Mouse (Mus musculus) gastrocnemius, adult 2 months (tissue): ENCODE measurements around the gene Itch. TPM values are rescaled to one million over a fixed set of nuclear protein-coding genes. Genes with fewer than 3 reads are reported as not detected.
A peak's percentile ranks its signal among the peaks of the same experiment; 100 is the strongest.

Source experiments
- DNase-seq: peaks from one replicate; pipeline ENCODE4 v3.0.0; 2022
- H3K27ac ChIP-seq: fragments of 200-600 bp; 2 replicates; pipeline ENCODE4 v1.8.1; 2022; ENCODE audit warnings: mild to moderate bottlenecking
- H3K4me3 ChIP-seq: fragments of 200-600 bp; 2 replicates; pipeline ENCODE4 v1.8.1; 2022; ENCODE audit warnings: mild to moderate bottlenecking, moderate library complexity
- CTCF ChIP-seq: fragments of 200-600 bp; IDR thresholded peaks from 2 replicates; pipeline ENCODE4 v1.8.1; 2022; ENCODE audit warnings: antibody characterized with exemption, mild to moderate bottlenecking, moderate library complexity
- intact Hi-C: fragments of 180-260 bp; cut with DNase I; formaldehyde crosslinking; loops from one replicate; pipeline ENCODE4 v1.15.1; 2025
- long read RNA-seq, 2 experiments: library from polyadenylated mRNA; stranded (forward); transcript quantifications; one replicate each; pipeline ENCODE4 v2.0.0; 2021
- total RNA-seq, 2 experiments: library from RNA; stranded (reverse); gene quantifications; 2 replicates each; pipeline ENCODE4 v1.2.3; 2021

Gene Itch
- 10 to 100 TPM; 20.1 to 21.6 TPM for total RNA-seq
- long read RNA-seq, experiment 1, full-length matches to known transcripts = 10 of 15 reads
- long read RNA-seq, experiment 1, partial matches to known transcripts = 2 of 15 reads
- long read RNA-seq, experiment 1, other reads (novel, unspliced or antisense) = 3 of 15 reads
- long read RNA-seq, experiment 2, full-length matches to known transcripts = 10 of 13 reads
- long read RNA-seq, experiment 2, partial matches to known transcripts = 0 of 13 reads
- long read RNA-seq, experiment 2, other reads (novel, unspliced or antisense) = 3 of 13 reads

GRCm38 (mm10) chr2:155133011-155133976 is at the start of gene Itch:
Itch (plus strand) TSS chr2:155133509.
- H3K27ac ChIP-seq = peak within 1 kb of the TSS; percentile 93
- intact Hi-C loops = loop anchor here (5.0 kb wide), 1 partner anchor 51 kb away; no protein-coding TSS in a partner anchor
- H3K4me3 ChIP-seq = peak within 1 kb of the TSS; percentile 98
- DNase-seq = peak; percentile 97
- no peak for TF ChIP-seq CTCF

- intact Hi-C loops = loop anchor here (5.0 kb wide), 2 partner anchors 48 to 88 kb away; partner anchors contain the start of gene Itch
- no peak for DNase-seq
- Histone ChIP-seq H3K27ac (no peak overlapping the region), H3K4me3 (no peak overlapping the region)
- TF ChIP-seq CTCF = no peak
Measured at GRCm38 (mm10) chr2:155084546-155084945, 48.8 kb upstream of the Itch start.

GRCm38 (mm10) chr2:155086328-155086727 is 47.0 kb upstream of the Itch start:
- no peak overlapping the region for H3K27ac ChIP-seq
- no peak for TF ChIP-seq CTCF
- intact Hi-C loops = no loop called here
- DNase-seq = no peak
- no peak overlapping the region for H3K4me3 ChIP-seq

GRCm38 (mm10) chr2:155088264-155088663 is 45.0 kb upstream of the Itch start:
- TF ChIP-seq CTCF = no peak
- intact Hi-C loops = no loop called here
- Histone ChIP-seq H3K4me3 (no peak overlapping the region), H3K27ac (no peak overlapping the region)
- no peak for DNase-seq

GRCm38 (mm10) chr2:155090909-155091742 is 42.2 kb upstream of the Itch start:
- no peak for TF ChIP-seq CTCF
- DNase-seq = peak; percentile 27
- Histone ChIP-seq H3K27ac (no peak overlapping the region), H3K4me3 (peak overlapping the region; percentile 13; the same call in 1 of the 2 replicates)
- intact Hi-C loops = no loop called here

- intact Hi-C loops = no loop called here
- no peak for TF ChIP-seq CTCF
- no peak overlapping the region for H3K4me3 ChIP-seq
- no peak overlapping the region for H3K27ac ChIP-seq
- DNase-seq = no peak
Measured at GRCm38 (mm10) chr2:155091743-155092075, 41.6 kb upstream of the Itch start.

GRCm38 (mm10) chr2:155093418-155093817 is 39.9 kb upstream of the Itch start:
- Histone ChIP-seq H3K4me3 (no peak overlapping the region), H3K27ac (no peak overlapping the region)
- no peak for DNase-seq
- no peak for TF ChIP-seq CTCF
- intact Hi-C loops = no loop called here

GRCm38 (mm10) chr2:155098720-155099380 is 34.5 kb upstream of the Itch start:
- Histone ChIP-seq H3K4me3 (no peak overlapping the region), H3K27ac (no peak overlapping the region)
- TF ChIP-seq CTCF = peak; percentile 16; the same call in 1 of the 2 replicates
- DNase-seq = no peak
- intact Hi-C loops = no loop called here

- intact Hi-C loops = no loop called here
- peak; percentile 17 for DNase-seq
- TF ChIP-seq CTCF = no peak
- Histone ChIP-seq H3K27ac (peak overlapping the region; percentile 12; the same call in 1 of the 2 replicates), H3K4me3 (no peak overlapping the region)
Measured at GRCm38 (mm10) chr2:155099421-155099820, 33.9 kb upstream of the Itch start.

GRCm38 (mm10) chr2:155099994-155100795 is 33.1 kb upstream of the Itch start:
- DNase-seq = no peak

GRCm38 (mm10) chr2:155100796-155101259 is 32.5 kb upstream of the Itch start:
- intact Hi-C loops = no loop called here
- Histone ChIP-seq H3K4me3 (no peak overlapping the region), H3K27ac (no peak overlapping the region)
- no peak for DNase-seq
- TF ChIP-seq CTCF = no peak

More at GRCm38 (mm10) chr2:155099994-155100795, 33.1 kb upstream of the Itch start:
- no peak for TF ChIP-seq CTCF
- intact Hi-C loops = no loop called here
- Histone ChIP-seq H3K4me3 (no peak overlapping the region), H3K27ac (peak overlapping the region; percentile 12; the same call in 1 of the 2 replicates)
